Mouse (Mus musculus) frontal cortex, postnatal 36 days (tissue): Measurements from ENCODE around the gene Mettl26.
A peak's percentile ranks its signal among the peaks of the same experiment; 100 is the strongest.

Source experiments
- DNase-seq, 2 experiments: peaks; one replicate each; pipeline ENCODE4 v3.0.0; 2022; ENCODE audit warnings: low spot score in 2 of 2

Mettl26 gene

DNA sequence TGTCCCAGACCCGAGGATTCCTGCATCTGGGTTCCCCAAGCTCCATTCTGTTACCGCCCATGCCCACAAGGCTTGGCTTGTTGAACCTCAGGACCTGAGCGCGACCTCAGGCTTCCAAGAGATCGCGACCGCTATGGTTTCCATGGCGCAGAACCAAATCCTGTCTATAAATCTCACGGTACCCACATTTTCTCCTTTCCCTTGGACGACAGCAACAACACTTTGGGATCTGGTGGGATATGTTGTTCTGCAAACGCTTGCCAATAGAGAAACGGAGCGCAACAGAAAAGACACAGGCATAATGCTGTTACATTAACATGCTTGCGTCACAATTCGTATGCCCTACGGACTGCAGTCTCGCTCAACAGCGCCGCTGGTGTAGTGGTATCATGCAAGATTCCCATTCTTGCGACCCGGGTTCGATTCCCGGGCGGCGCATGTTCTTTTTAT is at the start of gene Mettl26:
Mettl26 (plus strand) TSS at position 354 of the 450 bp plus-strand sequence.
- peak; percentile 100 for DNase-seq

DNA sequence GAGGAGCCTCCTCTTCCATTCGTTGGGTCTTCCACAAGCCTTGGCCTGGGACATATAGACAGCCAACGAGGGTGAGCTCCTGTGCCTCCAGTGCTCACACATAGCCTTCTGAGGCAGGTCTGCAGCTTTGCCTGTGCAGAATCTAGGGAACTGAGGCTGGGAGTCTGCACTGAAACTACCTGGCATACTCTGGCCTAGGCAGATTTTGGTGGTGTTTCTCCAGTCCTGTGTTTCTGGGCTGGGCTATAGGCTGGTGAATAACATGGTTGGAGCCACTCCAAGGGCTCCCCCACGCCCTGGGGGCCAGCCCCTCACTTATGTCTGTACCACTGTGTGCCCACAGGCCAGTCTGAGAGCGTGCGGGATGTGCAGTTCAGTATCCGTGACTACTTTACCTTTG is 49.6 kb upstream of the Mettl26 start:
- no peak for DNase-seq

DNA sequence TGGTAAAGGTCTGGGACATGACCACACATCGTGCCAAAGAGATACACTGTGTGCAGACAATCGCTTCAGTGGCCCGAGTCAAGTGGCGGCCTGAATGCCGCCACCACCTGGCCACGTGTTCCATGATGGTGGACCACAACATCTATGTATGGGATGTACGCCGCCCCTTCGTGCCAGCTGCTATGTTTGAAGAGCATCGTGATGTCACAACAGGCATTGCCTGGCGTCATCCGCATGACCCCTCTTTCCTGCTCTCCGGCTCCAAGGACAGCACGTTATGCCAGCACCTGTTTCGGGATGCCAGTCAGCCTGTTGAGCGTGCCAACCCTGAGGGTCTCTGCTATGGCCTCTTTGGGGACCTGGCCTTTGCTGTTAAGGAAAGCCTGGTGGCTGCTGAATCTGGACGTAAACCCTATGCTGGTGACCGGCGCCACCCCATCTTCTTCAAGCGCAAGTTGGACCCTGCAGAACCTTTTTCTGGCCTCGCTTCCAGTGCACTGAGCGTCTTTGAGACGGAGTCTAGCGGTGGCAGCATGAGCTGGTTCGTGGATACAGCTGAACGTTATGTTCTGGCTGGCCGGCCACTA is 48.8 kb upstream of the Mettl26 start:
- DNase-seq = no peak

DNA sequence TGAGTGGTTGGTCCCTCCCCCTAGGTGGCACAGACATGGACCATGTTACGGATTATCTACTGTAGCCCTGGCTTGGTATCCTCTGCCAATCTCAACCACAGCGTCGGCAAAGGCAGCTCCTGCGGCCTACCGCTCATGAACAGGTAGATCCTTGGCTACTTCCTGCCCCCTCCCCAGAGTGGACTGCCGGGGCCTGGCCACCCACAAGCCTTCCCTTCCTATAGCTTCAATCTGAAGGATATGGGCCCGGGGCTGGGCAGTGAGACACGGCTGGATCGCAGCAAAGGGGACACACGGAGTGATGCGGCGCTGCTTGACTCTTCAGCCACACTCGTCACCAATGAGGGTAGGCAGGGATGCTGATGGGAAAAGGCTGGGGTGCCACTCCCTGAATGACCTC is 47.9 kb upstream of the Mettl26 start:
- no peak for DNase-seq

DNA sequence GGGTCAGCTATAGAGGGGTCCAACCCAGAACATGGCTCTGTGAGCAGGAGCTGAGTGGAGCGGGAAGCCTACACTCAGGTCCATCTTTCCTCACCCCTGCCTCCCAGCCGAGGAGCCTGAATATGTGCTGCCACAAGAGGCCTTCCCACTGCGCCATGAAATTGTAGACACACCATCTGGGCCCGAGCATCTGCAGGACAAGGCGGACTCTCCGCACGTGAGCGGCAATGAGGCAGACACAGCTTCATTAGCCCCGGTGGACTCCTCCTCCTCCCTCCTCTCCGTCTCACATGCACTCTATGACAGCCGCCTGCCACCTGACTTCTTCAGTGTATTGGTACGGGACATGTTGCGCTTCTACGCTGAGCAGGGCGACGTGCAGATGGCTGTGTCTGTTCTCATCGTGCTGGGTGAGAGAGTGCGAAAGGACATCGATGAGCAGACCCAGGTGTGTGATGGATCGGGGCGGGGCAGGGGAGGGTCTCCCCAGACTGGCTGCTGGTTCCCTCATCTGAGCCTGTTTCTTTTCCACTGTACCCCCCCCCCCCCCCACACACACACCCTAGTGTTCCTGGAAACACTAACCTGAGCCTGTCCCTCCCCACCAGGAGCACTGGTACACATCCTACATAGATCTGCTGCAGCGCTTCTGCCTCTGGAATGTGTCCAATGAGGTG is 47.2 kb upstream of the Mettl26 start:
- no peak for DNase-seq

DNA sequence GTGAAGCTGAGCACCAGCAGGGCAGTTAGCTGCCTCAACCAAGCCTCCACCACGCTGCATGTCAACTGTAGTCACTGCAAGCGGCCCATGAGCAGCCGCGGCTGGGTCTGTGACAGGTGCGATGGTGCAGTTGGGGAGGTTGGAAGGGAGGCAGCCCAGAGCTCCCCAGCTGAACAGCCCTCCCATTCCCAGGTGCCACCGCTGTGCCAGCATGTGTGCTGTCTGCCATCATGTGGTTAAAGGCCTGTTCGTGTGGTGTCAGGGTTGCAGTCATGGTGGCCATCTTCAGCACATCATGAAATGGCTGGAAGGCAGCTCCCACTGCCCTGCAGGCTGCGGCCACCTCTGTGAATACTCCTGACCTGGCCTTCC is 46.7 kb upstream of the Mettl26 start:
- DNase-seq = no peak

DNA sequence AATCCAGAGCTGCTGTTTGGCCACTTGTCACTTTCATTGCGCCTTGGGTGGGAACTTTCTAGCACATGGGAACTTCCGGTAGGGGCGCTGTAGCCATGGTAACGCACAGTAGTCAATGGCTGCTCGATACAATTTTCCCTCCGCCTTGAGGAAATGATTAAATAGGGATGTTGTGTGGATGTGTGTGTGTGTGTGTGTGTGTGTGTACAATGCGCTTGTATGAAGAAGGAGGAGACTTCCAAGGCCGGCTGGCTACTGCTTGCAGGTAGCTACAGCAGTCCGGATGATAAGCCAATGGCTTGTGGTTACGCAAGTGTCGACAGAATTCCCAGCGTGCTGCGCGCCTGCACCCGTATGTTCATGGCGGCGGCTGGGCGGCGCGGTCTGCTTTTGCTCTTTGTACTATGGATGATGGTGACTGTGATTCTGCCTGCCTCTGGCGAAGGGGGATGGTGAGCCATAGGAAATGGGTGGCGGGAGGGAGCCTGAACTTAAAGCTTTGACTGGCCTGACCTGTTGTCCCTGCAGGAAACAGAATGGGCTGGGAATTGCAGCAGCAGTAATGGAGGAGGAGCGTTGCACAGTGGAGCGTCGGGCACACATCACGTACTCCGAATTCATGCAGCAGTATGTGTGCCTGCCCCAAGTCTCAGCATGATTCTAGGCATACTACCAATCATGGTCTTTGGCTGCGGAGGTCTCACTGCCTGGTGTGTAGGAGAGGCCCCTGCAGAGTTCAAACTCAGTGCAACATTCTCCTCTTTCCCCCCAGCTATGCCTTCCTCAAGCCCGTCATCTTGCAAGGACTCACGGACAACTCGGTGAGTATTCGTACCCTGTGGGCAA is 45.9 kb upstream of the Mettl26 start, which contains the start of gene Jmjd8:
Jmjd8 (plus strand) TSS at position 156 of the 846 bp plus-strand sequence.
- DNase-seq = peak; percentile 85 to 91

DNA sequence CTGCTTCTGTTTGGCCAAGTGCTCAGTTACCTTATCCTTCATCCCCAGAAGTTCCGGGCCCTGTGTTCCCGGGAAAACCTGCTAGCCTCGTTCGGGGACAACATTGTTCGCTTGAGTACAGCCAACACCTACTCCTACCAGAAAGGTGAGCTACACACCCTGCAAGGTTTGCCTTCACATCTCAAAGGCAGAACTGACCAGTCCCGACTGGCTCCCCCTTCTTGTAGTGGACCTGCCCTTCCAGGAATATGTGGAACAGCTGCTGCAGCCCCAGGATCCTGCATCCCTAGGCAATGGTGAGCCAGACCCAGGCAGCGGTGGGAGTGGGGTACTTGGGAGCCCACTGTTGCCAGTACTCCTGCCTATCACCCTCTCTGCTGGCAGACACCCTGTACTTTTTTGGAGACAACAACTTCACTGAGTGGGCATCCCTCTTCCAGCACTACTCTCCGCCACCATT is 45.3 kb upstream of the Mettl26 start:
- DNase-seq = no peak

DNA sequence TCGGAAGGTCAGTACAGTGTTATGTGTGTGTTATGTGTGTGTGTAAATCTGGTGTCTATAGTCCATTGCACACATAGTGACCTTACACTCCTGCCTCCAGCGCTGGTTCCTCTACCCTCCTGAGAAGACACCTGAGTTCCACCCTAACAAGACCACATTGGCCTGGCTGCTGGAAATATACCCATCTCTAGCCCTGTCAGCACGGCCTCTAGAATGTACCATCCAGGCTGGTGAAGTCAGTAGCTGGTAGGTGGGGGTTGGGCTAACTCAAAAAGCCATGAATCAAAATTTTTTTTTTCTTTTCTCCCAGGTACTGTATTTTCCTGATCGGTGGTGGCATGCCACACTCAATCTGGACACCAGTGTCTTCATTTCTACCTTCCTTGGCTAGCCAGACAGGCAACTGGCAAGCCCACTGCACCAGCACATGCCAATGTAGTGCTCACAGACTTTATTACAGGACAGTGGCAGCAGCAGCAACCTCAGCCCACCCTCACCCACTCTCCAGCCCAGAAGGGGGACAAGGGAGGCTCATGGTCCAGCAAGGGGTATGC is 44.6 kb upstream of the Mettl26 start:
- no peak for DNase-seq

DNA sequence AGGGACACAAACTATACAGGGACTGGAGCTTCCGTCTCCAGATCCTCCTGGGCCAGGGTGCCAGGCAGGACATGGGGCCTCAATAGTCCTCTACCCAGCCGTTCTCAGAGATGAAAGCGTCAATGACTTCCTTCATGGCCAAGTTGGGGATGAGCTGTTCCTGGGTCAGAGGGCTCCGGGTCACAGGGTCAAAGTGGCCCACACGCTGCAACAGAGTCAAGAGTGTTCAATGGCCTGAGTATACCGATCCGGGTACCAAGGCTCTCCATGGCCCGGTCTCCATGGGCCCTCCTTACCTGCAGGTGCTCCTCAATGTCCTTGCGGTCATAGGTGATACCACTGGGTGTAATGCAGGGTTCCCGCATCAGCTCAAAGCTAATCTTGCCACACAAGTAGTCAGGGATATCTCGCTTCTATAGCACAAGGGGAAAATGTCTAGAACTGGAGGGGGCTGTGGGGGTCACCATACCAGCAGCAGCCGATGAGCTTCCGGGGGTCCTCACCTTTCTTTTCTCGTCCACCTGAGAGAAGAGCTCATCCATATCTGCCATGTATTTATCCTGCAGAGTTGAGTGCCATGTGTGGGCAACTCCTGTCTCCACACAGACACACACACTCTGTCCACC is 44.0 kb upstream of the Mettl26 start:
- DNase-seq = no peak

DNA sequence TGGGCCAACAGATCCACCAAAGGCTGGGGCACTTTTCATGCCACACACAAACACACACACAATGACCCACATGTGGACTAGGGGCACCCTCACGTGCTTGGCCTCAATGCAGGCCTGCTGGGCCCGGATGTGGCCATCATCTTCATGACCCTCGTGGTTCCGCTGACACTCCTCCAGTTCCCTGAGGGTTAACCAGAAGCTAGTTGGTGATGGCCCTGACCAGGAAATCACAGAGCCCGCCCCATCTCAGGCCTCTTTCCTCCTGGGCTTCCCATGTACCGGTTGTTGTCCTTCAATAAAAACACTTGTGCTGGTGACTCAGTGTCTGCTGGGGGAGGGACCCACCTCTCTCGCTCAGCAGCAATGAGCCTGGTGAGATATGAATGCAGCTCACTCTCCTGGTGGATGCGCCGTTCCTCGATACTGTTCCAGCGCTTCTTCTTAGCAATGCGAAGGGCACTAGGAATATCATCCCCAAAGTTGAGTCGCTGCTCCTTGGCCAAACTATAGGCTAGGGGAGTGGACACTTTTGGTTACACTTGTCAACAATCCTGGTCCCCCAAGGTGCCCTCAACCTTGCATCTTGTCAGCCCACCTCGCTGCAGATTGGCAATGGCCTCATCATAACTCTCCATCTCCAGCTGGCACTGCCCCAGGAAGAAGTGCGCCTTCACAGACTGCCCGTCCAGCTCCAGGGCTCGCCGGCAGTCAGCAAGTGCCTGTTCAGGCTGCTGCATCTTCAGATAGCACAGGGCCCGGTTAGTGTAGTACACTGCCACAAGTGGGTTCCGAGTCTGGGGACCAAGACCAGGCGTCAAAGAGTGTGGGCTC is 43.2 kb upstream of the Mettl26 start:
- no peak for DNase-seq

DNA sequence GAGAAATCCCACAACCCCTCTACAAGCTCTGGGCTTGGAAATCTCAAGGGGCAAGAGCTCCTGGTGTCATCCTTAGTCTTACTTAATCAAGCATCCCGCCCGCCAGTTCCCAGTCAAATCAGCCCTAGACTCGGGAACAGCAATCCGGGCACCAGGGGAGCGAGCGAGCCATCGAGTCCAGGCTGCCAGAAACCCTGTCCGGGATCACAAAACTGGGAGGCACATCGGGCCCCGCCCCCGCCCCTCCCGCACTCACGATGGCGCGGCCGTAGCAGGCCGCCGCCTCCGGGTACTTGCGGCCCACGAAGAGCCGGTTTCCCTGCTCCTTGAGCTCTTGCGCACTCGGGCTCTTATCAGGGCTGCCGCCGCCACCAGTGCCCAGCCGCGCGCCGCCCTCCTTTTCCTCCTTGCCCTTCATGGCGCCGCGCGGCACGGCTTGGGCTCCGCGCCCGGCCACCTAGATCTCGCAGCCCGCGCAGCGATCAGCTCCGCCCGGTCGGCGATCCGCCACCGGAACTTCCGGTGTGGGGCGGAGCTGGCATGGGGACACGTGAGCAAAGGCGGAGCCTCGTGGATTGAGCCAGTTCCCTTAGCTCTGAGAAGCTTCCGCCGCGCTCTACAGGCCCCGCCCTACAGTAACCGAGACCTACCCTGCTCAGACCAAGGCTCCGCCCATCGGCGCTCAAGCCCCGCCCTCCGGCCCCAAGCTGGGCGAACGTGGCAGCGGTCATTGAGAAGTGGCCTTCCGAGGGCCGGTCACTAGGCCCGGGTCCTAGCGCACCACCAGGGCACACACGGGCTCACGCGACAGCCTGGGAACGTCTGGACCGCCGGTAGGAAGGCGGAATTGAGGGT is 42.2 kb upstream of the Mettl26 start:
- peak; percentile 98 for DNase-seq

DNA sequence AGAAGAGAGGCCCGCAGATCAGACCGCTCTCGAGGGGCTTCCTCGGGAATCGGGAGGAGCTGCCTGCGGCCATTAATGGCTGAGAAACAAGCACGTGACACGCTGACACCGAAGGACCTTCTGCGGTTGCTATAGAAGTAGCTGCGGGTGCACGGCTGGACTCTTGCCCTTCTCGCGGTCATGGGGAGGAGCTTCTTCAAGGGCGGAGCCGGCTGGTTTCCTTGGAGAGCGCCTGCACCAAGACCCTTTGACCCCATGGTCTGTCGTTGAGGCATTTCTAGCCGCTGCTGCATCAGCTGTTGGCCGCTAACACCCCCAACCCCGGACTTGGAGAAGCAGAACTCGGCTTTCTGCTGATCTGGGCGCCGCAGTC is 41.6 kb upstream of the Mettl26 start, which contains the start of gene Stub1:
Stub1 (minus strand) TSS at position 114 of the 373 bp plus-strand sequence.
- peak in 1 of 2 experiments; percentile 87 for DNase-seq

DNA sequence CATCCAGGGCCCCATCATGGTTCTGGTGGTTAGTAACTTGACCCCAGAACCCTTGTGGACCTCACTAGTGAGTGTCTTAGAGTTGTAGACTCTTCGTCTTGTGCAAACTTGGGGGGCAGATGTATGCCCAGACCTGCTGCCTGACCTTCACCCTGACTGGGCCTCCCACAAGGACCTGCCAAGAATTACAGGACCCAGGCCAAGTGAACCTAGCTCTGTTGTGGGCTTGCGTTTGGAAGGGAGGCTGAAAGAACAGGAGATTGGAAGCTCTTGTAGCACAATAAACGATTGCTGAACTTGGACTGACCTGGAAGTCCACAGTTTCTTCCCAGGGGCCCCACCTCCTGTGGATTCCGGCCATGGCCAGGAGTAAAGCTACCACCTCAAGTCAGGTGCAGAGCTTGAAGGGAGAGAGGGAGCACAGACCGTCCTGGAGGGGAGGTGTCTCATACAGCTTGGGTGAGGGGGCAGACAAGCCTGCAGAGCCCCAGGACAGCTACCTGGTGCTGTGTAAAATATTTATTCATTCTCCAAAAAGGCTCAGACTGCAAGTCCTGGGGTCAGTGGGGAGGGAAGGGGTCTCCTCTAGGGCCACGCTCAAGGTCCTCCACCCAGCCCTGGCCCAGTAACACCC is 40.8 kb upstream of the Mettl26 start:
- DNase-seq = no peak

DNA sequence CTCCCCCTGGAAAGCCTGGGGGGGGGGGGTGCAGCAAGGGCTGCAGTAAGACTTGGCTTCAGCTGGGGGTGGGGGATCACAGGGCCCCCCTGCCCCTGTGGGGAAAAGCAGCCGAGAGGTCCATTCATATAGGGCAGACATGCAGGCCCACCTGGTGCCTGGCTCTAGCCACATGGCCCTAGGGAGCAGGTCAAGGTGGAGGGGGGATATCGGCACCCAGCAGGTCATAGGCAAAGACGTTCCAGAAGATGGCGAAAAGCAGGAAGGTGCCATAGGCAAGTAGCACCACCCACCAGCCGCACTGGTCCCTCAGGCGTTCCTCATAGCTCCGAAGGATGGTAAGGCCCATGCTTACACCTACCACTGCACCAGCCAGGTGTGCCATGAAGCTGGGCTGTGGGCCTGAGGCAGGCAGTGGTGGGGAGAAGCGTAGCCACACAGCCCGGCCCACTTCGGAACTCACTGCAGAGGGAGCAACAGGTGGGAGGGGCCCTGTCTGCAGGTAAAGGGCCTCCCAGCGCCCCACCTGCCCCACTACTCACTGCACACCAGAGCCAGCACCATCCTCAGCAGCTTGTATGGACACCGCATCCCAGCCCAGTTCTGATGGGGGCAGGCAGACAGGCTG is 40.2 kb upstream of the Mettl26 start:
- no peak for DNase-seq

DNA sequence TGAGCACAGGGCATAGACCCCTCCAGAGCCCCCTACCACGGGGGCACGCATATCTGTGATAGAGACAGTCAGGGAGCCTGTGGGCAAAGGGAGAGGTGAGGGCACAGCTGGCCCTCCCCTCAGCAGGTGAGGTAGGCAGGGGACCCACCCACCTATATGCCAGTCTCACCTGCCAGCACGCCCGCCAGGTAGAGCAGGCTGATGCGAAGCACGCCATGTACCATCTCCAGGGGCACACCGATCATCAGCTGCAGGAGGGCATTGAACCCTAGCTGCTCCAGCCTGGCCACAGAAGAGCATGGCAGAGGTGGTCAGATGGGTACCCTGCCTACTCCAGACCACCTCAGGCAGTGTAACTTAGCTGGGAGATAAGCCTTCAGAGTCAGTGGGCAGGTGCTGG is 39.6 kb upstream of the Mettl26 start:
- DNase-seq = no peak

DNA sequence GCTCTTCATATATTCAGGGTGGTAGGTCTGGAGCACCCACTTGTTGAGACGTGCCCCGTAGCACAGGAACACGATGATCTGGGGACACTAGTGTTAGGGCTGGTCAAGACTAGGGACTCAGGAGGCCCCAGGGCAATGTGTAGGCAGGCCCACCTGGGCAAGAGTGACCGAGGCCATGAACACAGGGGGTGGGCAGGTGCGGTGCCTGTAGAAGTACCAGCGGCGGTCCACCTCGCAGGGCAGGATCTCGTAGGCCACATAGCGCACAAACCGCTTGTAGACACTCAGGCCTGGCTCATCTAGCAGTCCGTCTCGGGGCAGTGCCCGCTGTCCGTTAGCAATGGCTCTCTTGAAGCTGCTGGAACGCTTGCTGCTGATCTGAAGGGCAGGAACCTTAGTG is 39.1 kb upstream of the Mettl26 start:
- DNase-seq = no peak

DNA sequence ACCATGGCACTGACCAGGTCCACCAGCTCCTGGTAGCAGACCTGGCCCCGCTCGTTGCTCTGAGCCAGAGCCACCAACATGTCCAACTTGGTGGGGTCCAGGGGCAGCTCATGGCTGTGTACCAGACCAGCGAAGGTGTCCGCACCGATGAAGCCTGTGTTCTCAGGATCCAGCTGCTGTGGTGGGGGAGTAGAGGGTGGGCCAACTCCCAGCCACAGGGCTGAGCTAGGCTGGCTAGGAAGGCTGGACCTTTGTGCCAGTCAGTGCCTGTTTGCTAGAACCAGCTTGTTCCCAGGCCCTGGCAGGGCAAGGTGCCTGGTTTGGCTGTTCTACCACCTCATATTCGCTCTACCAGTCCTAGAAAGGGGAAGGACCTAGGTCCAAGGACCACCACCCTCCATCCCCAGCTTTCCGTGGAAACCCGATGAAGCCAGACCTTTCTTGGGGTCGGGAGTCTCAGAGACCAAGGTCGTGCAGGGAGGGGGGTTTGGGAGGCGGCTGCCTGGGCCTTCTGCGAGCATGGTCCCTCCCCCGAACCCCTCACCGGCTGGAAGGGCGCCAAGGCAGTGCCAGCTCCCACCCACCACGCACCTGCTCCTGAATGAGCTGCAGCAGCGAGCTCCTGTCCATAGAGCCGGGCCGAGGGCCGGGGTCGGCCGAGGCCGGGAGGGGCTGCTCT is 38.3 kb upstream of the Mettl26 start:
- DNase-seq = peak in 1 of 2 experiments; percentile 40
